Mouse (Mus musculus) ES-Bruce4 (cell line): Measurements from ENCODE around the gene Rxra.

Experiments used
- CTCF ChIP-seq: IDR thresholded peaks from one replicate; pipeline ENCODE4 v1.8.1; 2011; ENCODE audit warnings: low read depth, low read length
- EP300 ChIP-seq: IDR thresholded peaks from 2 replicates; pipeline ENCODE4 v1.6.1; 2011; ENCODE audit warnings: low read depth, low read length; ENCODE audit not compliant: insufficient read depth
- POLR2A ChIP-seq: IDR thresholded peaks from one replicate; pipeline ENCODE4 v1.8.1; 2011; ENCODE audit warnings: low read length; ENCODE audit not compliant: insufficient read depth

- TF ChIP-seq CTCF (no peak), POLR2A (no peak), EP300 (no peak)
Measured at GRCm38 (mm10) chr2:27690714-27691113, 14.5 kb downstream of the Rxra start.
